Mouse (Mus musculus) lung, embryonic 16.5 days (tissue): Measurements from ENCODE around the gene Haao. TPM values are rescaled to one million over a fixed set of nuclear protein-coding genes. Genes with fewer than 3 reads are reported as not detected.

Source experiments
- ATAC-seq: fragments of 200-750 bp; cut with Nextera tagmentation; 2 replicates; pipeline ENCODE4 v1.8.0; 2017; ENCODE audit warnings: low read depth, mild to moderate bottlenecking, moderate library complexity
- H3K27ac ChIP-seq: fragments of 300-500 bp; sonication (generic); 2 replicates; pipeline ENCODE4 v1.5.1; 2014; ENCODE audit warnings: mild to moderate bottlenecking, control low read depth, low read length
- H3K27me3 ChIP-seq: fragments of 300-500 bp; sonication (generic); 2 replicates; pipeline ENCODE4 v1.6.1; 2014; ENCODE audit warnings: low read depth, low read length, mixed read lengths; ENCODE audit not compliant: control insufficient read depth, insufficient read depth
- H3K36me3 ChIP-seq: fragments of 300-500 bp; sonication (generic); 2 replicates; pipeline ENCODE4 v1.6.1; 2014; ENCODE audit warnings: low read length; ENCODE audit not compliant: control insufficient read depth, insufficient read depth
- H3K4me1 ChIP-seq: fragments of 300-500 bp; sonication (generic); replicated peaks from 2 replicates; pipeline ENCODE4 v1.6.1; 2014; ENCODE audit warnings: low read length, mixed read lengths; ENCODE audit not compliant: control insufficient read depth, insufficient read depth
- H3K4me2 ChIP-seq: fragments of 300-500 bp; sonication (generic); 2 replicates; pipeline ENCODE4 v1.6.1; 2014; ENCODE audit warnings: low read depth, low read length, control low read depth
- H3K4me3 ChIP-seq: fragments of 300-500 bp; sonication (generic); 2 replicates; pipeline ENCODE4 v1.5.1; 2014; ENCODE audit warnings: mild to moderate bottlenecking, low read length, control low read depth
- H3K9ac ChIP-seq: fragments of 300-500 bp; sonication (generic); 2 replicates; pipeline ENCODE4 v1.6.1; 2014; ENCODE audit warnings: low read length, control low read depth
- H3K9me3 ChIP-seq: fragments of 300-500 bp; sonication (generic); 2 replicates; pipeline ENCODE4 v1.6.1; 2016; ENCODE audit warnings: low read length; ENCODE audit not compliant: control insufficient read depth
- WGBS: fragments of 180-500 bp; shearing (Covaris S2); extraction: QIAGEN DNeasy Blood & Tissue Kit; methylation state at CpG from one replicate; pipeline ENCODE4 v1.1.7; 2014; 5-methylcytosine and 5-hydroxymethylcytosine counted together
- polyA plus RNA-seq: library from polyadenylated mRNA; unstranded; fragments of >200 nt; fragmentation: Nextera tagmentation; extraction: Ambion mirVana; gene quantifications from 2 replicates; pipeline ENCODE4 v1.2.1, GENCODE M21; 2015

Gene Haao
- polyA plus RNA-seq, 1 experiment from 2014 or later = 1.8 TPM

GRCm38 (mm10) chr17:83799506-83800050 lies 48.2 kb downstream of the Haao start:
- Histone ChIP-seq H3K27me3 (no peaks in the 10 kb centered on the region), H3K4me1 (peaks cover 11% of the 10 kb centered on the region; the same call in 1 of the 2 replicates), H3K9me3 (no peaks in the 10 kb centered on the region), H3K4me3 (no peak overlapping the region), H3K9ac (no peak overlapping the region), H3K27ac (no peak overlapping the region), H3K36me3 (peaks cover under 1% of the 10 kb centered on the region; the same call in 1 of the 2 replicates), H3K4me2 (no peak overlapping the region)
- WGBS = 86% methylated on average over 11 of the region's 11 CpGs
- no peak for ATAC-seq

GRCm38 (mm10) chr17:83795121-83795520 lies 52.6 kb downstream of the Haao start:
- Histone ChIP-seq H3K4me1 (no peaks in the 10 kb centered on the region), H3K4me2 (no peak overlapping the region), H3K27me3 (no peaks in the 10 kb centered on the region), H3K4me3 (no peak overlapping the region), H3K9ac (no peak overlapping the region), H3K9me3 (no peaks in the 10 kb centered on the region), H3K27ac (no peak overlapping the region), H3K36me3 (peaks cover 6% of the 10 kb centered on the region; the same call in 1 of the 2 replicates)
- no peak for ATAC-seq
- WGBS = 92% methylated on average over 17 of the region's 17 CpGs

- Histone ChIP-seq H3K27me3 (no peaks in the 10 kb centered on the region), H3K27ac (no peak overlapping the region), H3K4me2 (no peak overlapping the region), H3K9me3 (no peaks in the 10 kb centered on the region), H3K36me3 (peaks cover 7% of the 10 kb centered on the region; the same call in 1 of the 2 replicates), H3K9ac (no peak overlapping the region), H3K4me3 (no peak overlapping the region), H3K4me1 (no peaks in the 10 kb centered on the region)
- ATAC-seq = no peak
- 83% methylated on average over 23 of the region's 23 CpGs for WGBS
These were observed 55.4 kb downstream of the Haao start for GRCm38 (mm10) chr17:83792388-83792787.

- H3K36me3 ChIP-seq = peaks cover 7% of the 10 kb centered on the region; the same call in 1 of the 2 replicates
- no peaks in the 10 kb centered on the region for H3K27me3 ChIP-seq
- no peak overlapping the region for H3K4me2 ChIP-seq
- no peak overlapping the region for H3K27ac ChIP-seq
- no peak overlapping the region for H3K9ac ChIP-seq
- no peaks in the 10 kb centered on the region for H3K4me1 ChIP-seq
- H3K4me3 ChIP-seq = no peak overlapping the region
- H3K9me3 ChIP-seq = no peaks in the 10 kb centered on the region
- no peak for ATAC-seq
- 85% methylated on average over 5 of the region's 5 CpGs for WGBS
These were observed 57.6 kb downstream of the Haao start for GRCm38 (mm10) chr17:83790158-83790557.

- WGBS = 90% methylated on average over 6 of the region's 6 CpGs
- no peaks in the 10 kb centered on the region for H3K4me1 ChIP-seq
- peaks cover 2% of the 10 kb centered on the region; the same call in 1 of the 2 replicates for H3K36me3 ChIP-seq
- no peaks in the 10 kb centered on the region for H3K9me3 ChIP-seq
- no peak overlapping the region for H3K9ac ChIP-seq
- no peaks in the 10 kb centered on the region for H3K27me3 ChIP-seq
- H3K4me2 ChIP-seq = no peak overlapping the region
- H3K4me3 ChIP-seq = no peak overlapping the region
- no peak overlapping the region for H3K27ac ChIP-seq
- no peak for ATAC-seq
These were observed 61.3 kb downstream of the Haao start for GRCm38 (mm10) chr17:83786418-83786817.

GRCm38 (mm10) chr17:83782740-83783139 lies 65.0 kb downstream of the Haao start:
- ATAC-seq = peak; percentile 73
- Histone ChIP-seq H3K36me3 (no peaks in the 10 kb centered on the region), H3K27me3 (no peaks in the 10 kb centered on the region), H3K4me1 (no peaks in the 10 kb centered on the region), H3K27ac (no peak overlapping the region), H3K9ac (no peak overlapping the region), H3K4me3 (no peak overlapping the region), H3K9me3 (no peaks in the 10 kb centered on the region), H3K4me2 (no peak overlapping the region)
- 50% methylated on average over 5 of the region's 5 CpGs for WGBS

Other genes with a start within 250 kb of the Haao start
- not detected in 2 replicates for gene Kcng3, start 216.1 kb downstream of the Haao start, polyA plus RNA-seq
- gene Mta3, start 141.8 kb downstream of the Haao start, polyA plus RNA-seq = 41.4 and 44.5 TPM in 2 replicates